Mouse (Mus musculus) megakaryocyte, embryonic 14.5 days (primary cell): ENCODE results near the gene Dot1l. TPM values are rescaled to one million over a fixed set of nuclear protein-coding genes. Genes with fewer than 3 reads are reported as not detected.

Experiments
- H3K27me3 ChIP-seq: replicated peaks from 2 replicates; pipeline ENCODE3; 2012; ENCODE audit warnings: inconsistent platforms
- H3K36me3 ChIP-seq: replicated peaks from 2 replicates; pipeline ENCODE3; 2012; ENCODE audit warnings: low read length, inconsistent platforms, mixed read lengths
- H3K4me1 ChIP-seq: 2 replicates; pipeline ENCODE4 v1.6.1; 2012; ENCODE audit warnings: inconsistent platforms
- H3K4me3 ChIP-seq: replicated peaks from 2 replicates; pipeline ENCODE3; 2012; ENCODE audit warnings: moderate library complexity, mild to moderate bottlenecking, inconsistent platforms
- H3K9me3 ChIP-seq: 2 replicates; pipeline ENCODE4 v1.6.1; 2012; ENCODE audit warnings: inconsistent platforms
- FLI1 ChIP-seq: IDR thresholded peaks from 2 replicates; pipeline ENCODE4 v1.6.1; 2012; ENCODE audit warnings: low read length, inconsistent platforms, mixed read lengths
- GATA1 ChIP-seq: IDR thresholded peaks from 3 replicates; pipeline ENCODE4 v1.6.1; 2012; ENCODE audit warnings: mixed read lengths, low read length, inconsistent platforms, borderline replicate concordance
- polyA plus RNA-seq: library from polyadenylated mRNA; stranded (reverse); fragments of >175 nt; gene quantifications from 2 replicates; pipeline ENCODE4 v1.2.3, GENCODE M21; 2012; ENCODE audit warnings: low replicate concordance; ENCODE audit not compliant: insufficient read depth

Dot1l gene
- polyA plus RNA-seq, 1 experiment, result 35.3 TPM

- H3K9me3 ChIP-seq, result no peaks in the 10 kb centered on the region
- H3K36me3 ChIP-seq, result peaks cover 17% of the 10 kb centered on the region
- no peaks in the 10 kb centered on the region for H3K27me3 ChIP-seq
- peak overlapping the region; percentile 99 for H3K4me3 ChIP-seq
- TF ChIP-seq GATA1 (no peak), FLI1 (no peak)
- H3K4me1 ChIP-seq, result peaks cover 84% of the 10 kb centered on the region
These were observed 1.5 kb downstream of the Dot1l start for GRCm38 (mm10) chr10:80756509-80756908.

GRCm38 (mm10) chr10:80756967-80757366 lies 2.0 kb downstream of the Dot1l start:
- TF ChIP-seq GATA1, result no peak
- TF ChIP-seq FLI1, result no peak
- peaks cover 21% of the 10 kb centered on the region for H3K36me3 ChIP-seq
- H3K4me1 ChIP-seq, result peaks cover 84% of the 10 kb centered on the region
- H3K9me3 ChIP-seq, result no peaks in the 10 kb centered on the region
- H3K4me3 ChIP-seq, result peak overlapping the region; percentile 99
- no peaks in the 10 kb centered on the region for H3K27me3 ChIP-seq

DNA sequence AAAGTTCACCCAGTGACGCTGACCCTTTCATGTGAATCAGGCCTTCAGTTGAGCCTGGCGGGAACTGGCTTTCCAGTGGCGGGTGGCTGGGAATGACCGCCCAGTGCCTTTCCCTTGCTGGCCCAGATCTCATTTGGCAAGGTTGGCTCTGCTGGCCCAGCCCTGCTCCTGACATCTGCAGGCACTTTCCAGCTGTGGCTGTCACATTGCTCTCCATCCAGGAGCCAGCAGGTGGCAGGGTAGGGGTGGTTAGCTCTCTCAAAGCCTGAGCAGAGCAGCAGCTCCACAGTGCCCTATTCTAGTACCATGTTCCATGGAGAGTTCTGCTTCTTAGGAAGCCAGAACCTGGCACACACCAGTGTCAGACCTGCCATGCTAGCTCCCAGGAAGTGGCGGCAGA lies 2.7 kb downstream of the Dot1l start:
- Histone ChIP-seq H3K4me1 (peaks cover 84% of the 10 kb centered on the region), H3K27me3 (no peaks in the 10 kb centered on the region), H3K9me3 (no peaks in the 10 kb centered on the region), H3K4me3 (peak overlapping the region; percentile 99), H3K36me3 (peaks cover 26% of the 10 kb centered on the region)
- no peak for TF ChIP-seq FLI1
- TF ChIP-seq GATA1, result no peak

GRCm38 (mm10) chr10:80758651-80759050 lies 3.6 kb downstream of the Dot1l start:
- Histone ChIP-seq H3K4me3 (peak overlapping the region; percentile 70), H3K9me3 (no peaks in the 10 kb centered on the region), H3K36me3 (peaks cover 34% of the 10 kb centered on the region), H3K27me3 (no peaks in the 10 kb centered on the region), H3K4me1 (peaks cover 86% of the 10 kb centered on the region)
- no peak for TF ChIP-seq GATA1
- no peak for TF ChIP-seq FLI1

- Histone ChIP-seq H3K36me3 (peaks cover 56% of the 10 kb centered on the region), H3K27me3 (no peaks in the 10 kb centered on the region), H3K4me1 (peaks cover 95% of the 10 kb centered on the region), H3K9me3 (no peaks in the 10 kb centered on the region), H3K4me3 (peak overlapping the region; percentile 18)
- no peak for TF ChIP-seq FLI1
- no peak for TF ChIP-seq GATA1
These were observed 5.9 kb downstream of the Dot1l start for GRCm38 (mm10) chr10:80760596-80761524.

GRCm38 (mm10) chr10:80761821-80762220 lies 6.8 kb downstream of the Dot1l start:
- no peaks in the 10 kb centered on the region for H3K27me3 ChIP-seq
- H3K36me3 ChIP-seq, result peaks cover 66% of the 10 kb centered on the region
- TF ChIP-seq GATA1 (no peak), FLI1 (no peak)
- peaks cover 95% of the 10 kb centered on the region for H3K4me1 ChIP-seq
- H3K4me3 ChIP-seq, result no peak overlapping the region
- H3K9me3 ChIP-seq, result no peaks in the 10 kb centered on the region

DNA sequence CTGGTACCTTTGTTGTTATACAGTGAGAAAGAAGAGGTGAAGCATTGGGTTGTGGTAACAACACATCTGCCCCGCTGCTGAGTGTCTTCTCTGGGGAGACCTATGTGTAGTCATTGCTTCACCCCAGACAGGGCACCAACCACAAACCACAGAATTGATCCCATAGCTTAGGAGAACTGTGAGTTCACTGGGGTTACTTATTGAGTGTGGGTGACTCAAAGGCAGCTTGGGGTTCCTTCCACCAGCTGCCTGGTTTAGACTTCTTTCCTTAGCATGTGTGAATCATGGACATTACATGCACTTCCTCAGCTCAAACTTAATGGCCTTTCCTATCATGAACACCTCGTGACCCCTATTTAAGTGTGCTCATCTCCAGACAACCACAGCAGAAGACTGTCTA lies 8.5 kb downstream of the Dot1l start:
- no peaks in the 10 kb centered on the region for H3K9me3 ChIP-seq
- peaks cover 92% of the 10 kb centered on the region for H3K4me1 ChIP-seq
- H3K4me3 ChIP-seq, result peak overlapping the region; percentile 40
- no peaks in the 10 kb centered on the region for H3K27me3 ChIP-seq
- no peak for TF ChIP-seq FLI1
- no peak for TF ChIP-seq GATA1
- H3K36me3 ChIP-seq, result peaks cover 76% of the 10 kb centered on the region

DNA sequence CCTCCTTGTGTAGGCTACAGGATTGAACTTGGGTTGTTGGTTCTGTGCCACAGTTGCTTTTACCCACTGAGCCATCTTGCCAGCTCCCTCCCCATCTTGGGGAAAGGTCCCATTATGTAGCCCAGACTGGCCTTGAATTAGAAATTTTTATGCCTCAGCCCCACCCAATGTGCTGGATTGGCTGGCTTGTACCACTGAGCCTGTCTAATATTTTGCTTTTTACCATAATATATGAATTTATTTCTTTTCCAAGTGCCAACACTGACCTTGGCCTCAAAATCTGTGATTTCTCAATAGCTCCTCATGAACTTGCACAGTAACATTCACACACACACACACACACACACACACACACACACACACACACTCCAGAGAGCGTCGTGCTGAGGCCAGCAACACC lies 10.7 kb downstream of the Dot1l start:
- peaks cover 92% of the 10 kb centered on the region for H3K4me1 ChIP-seq
- no peaks in the 10 kb centered on the region for H3K27me3 ChIP-seq
- peaks cover 87% of the 10 kb centered on the region for H3K36me3 ChIP-seq
- no peak for TF ChIP-seq FLI1
- no peak for TF ChIP-seq GATA1
- no peak overlapping the region for H3K4me3 ChIP-seq
- H3K9me3 ChIP-seq, result no peaks in the 10 kb centered on the region

DNA sequence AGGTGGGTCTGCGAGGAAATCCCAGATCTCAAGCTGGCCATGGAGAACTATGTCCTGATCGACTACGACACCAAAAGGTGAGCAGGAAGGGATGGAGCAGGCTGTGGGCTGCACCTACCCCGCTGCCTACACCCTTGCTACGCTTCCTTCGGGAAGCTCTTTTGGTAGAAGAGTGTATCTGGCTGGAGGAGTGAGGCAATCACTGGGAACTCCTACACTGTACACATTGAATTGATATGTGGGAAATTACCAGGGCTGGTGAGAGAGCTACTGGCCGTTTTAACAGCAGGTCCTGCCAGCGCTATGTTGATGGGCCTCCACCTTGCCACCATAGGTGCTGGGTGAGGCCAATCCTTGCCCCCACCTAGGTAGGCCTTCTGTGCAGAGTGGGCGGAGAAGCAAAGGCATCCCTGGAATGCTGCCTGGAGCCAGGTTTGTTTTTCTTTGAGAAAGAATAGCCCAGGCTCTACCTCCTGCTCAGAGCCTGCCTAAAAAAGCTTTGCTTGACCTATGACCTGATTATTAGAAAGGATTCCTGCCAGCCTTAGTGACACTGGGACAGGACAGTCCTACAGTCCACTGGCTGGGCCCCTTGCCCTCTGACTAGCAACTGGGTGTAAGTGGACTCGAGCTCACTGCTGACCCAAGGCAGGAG lies 11.3 kb downstream of the Dot1l start:
- peaks cover 92% of the 10 kb centered on the region for H3K4me1 ChIP-seq
- peaks cover 89% of the 10 kb centered on the region for H3K36me3 ChIP-seq
- H3K4me3 ChIP-seq, result no peak overlapping the region
- H3K27me3 ChIP-seq, result no peaks in the 10 kb centered on the region
- H3K9me3 ChIP-seq, result no peaks in the 10 kb centered on the region
- TF ChIP-seq GATA1 (no peak), FLI1 (no peak)

- Histone ChIP-seq H3K4me1 (peaks cover 92% of the 10 kb centered on the region), H3K4me3 (no peak overlapping the region), H3K36me3 (peaks cover 95% of the 10 kb centered on the region), H3K27me3 (no peaks in the 10 kb centered on the region), H3K9me3 (no peaks in the 10 kb centered on the region)
- TF ChIP-seq GATA1 (no peak), FLI1 (no peak)
These were observed 13.4 kb downstream of the Dot1l start for GRCm38 (mm10) chr10:80768365-80768764.
